Mouse (Mus musculus) CH12.LX (cell line): ENCODE measurements around the gene Nrp2. TPM values are rescaled to one million over a fixed set of nuclear protein-coding genes. Genes with fewer than 3 reads are reported as not detected.

ENCODE experiments used
- DNase-seq: peaks from one replicate; pipeline ENCODE4 v3.0.0-alpha.2; 2013; ENCODE audit errors: extremely low read depth
- H3K27ac ChIP-seq: 2 replicates; pipeline ENCODE4 v1.5.1; 2012; ENCODE audit warnings: low read depth, mild to moderate bottlenecking, control low read depth, moderate library complexity; ENCODE audit not compliant: insufficient read depth
- H3K27me3 ChIP-seq: replicated peaks from 2 replicates; pipeline ENCODE3; 2012; ENCODE audit warnings: inconsistent platforms
- H3K36me3 ChIP-seq, 2 experiments: replicated peaks in 1 of 2; 2 replicates each; pipeline versions ENCODE3 to v1.6.1; 2012; ENCODE audit warnings: inconsistent platforms in 1 of 2, low read length in 1 of 2, mild to moderate bottlenecking in 1 of 2, mixed read lengths in 1 of 2, moderate library complexity in 1 of 2; ENCODE audit not compliant: control insufficient read depth in 1 of 2, insufficient read depth in 1 of 2
- H3K4me1 ChIP-seq, 2 experiments: 2 replicates each; pipeline ENCODE4 v1.6.1; 2012; ENCODE audit warnings: inconsistent platforms in 1 of 2, moderate library complexity in 1 of 2; ENCODE audit not compliant: insufficient read depth in 2 of 2, control insufficient read depth in 1 of 2
- H3K4me2 ChIP-seq: 2 replicates; pipeline ENCODE4 v1.6.1; 2012; ENCODE audit warnings: low read depth, mild to moderate bottlenecking, control low read depth; ENCODE audit not compliant: poor library complexity, insufficient read depth, severe bottlenecking
- H3K4me3 ChIP-seq, 3 experiments: fragments of 150-350 bp in 1 of 3; sonication (generic) in 1 of 3; replicated peaks in 1 of 3; 2 replicates each; pipeline versions ENCODE3 to v1.5.1; 2011 to 2012; ENCODE audit warnings: low read depth in 2 of 3, low read length in 2 of 3, mild to moderate bottlenecking in 2 of 3, moderate library complexity in 2 of 3, control low read depth in 1 of 3, improper control_type of control experiment in 1 of 3, inconsistent platforms in 1 of 3, mixed read lengths in 1 of 3; ENCODE audit not compliant: poor library complexity in 1 of 3
- H3K79me2 ChIP-seq: replicated peaks from 2 replicates; pipeline ENCODE4 v1.6.1; 2012; ENCODE audit warnings: mild to moderate bottlenecking, moderate library complexity; ENCODE audit not compliant: control insufficient read depth, poor library complexity, insufficient read depth, severe bottlenecking; ENCODE audit errors: extremely low read depth
- H3K9ac ChIP-seq: 2 replicates; pipeline ENCODE4 v1.6.1; 2012; ENCODE audit warnings: low read depth, mild to moderate bottlenecking, control low read depth, moderate library complexity; ENCODE audit not compliant: insufficient read depth
- H3K9me3 ChIP-seq: replicated peaks from 2 replicates; pipeline ENCODE3; 2012; ENCODE audit warnings: low read length, inconsistent platforms, mixed read lengths
- CHD1 ChIP-seq: IDR thresholded peaks from 2 replicates; pipeline ENCODE4 v1.6.1; 2012; ENCODE audit warnings: low read depth, low read length, improper control_type of control experiment, inconsistent platforms
- GABPA ChIP-seq: IDR thresholded peaks from 2 replicates; pipeline ENCODE4 v1.6.1; 2012; ENCODE audit warnings: low read depth, low read length, improper control_type of control experiment, inconsistent platforms; ENCODE audit not compliant: insufficient replicate concordance
- IRF4 ChIP-seq: IDR thresholded peaks from 2 replicates; pipeline ENCODE4 v1.6.1; 2014; ENCODE audit warnings: low read depth, mild to moderate bottlenecking, inconsistent platforms, low read length, improper control_type of control experiment
- JUN ChIP-seq: IDR thresholded peaks from 2 replicates; pipeline ENCODE4 v1.6.1; 2011; ENCODE audit warnings: low read depth, mild to moderate bottlenecking, low read length, improper control_type of control experiment, moderate library complexity; ENCODE audit not compliant: insufficient read depth
- KAT2A ChIP-seq: IDR thresholded peaks from 2 replicates; pipeline ENCODE4 v1.6.1; 2012; ENCODE audit warnings: low read length, improper control_type of control experiment, inconsistent platforms; ENCODE audit not compliant: insufficient replicate concordance
- MEF2A ChIP-seq: IDR thresholded peaks from 2 replicates; pipeline ENCODE4 v1.6.1; 2014; ENCODE audit warnings: low read depth, mild to moderate bottlenecking, inconsistent platforms, low read length, improper control_type of control experiment, borderline replicate concordance
- NELFE ChIP-seq: IDR thresholded peaks from 2 replicates; pipeline ENCODE4 v1.6.1; 2011; ENCODE audit warnings: low read depth, low read length, improper control_type of control experiment
- NRF1 ChIP-seq: IDR thresholded peaks from 2 replicates; pipeline ENCODE4 v1.6.1; 2014; ENCODE audit warnings: low read depth, mild to moderate bottlenecking, inconsistent platforms, low read length, improper control_type of control experiment, moderate library complexity
- PAX5 ChIP-seq: IDR thresholded peaks from 2 replicates; pipeline ENCODE4 v1.6.1; 2012; ENCODE audit warnings: low read length, inconsistent platforms, mixed read lengths
- POLR2A ChIP-seq: IDR thresholded peaks from 2 replicates; pipeline ENCODE4 v1.6.1; 2011; ENCODE audit warnings: low read depth, mild to moderate bottlenecking, improper control_type of control experiment, low read length
- RAD21 ChIP-seq: IDR thresholded peaks from 2 replicates; pipeline ENCODE4 v1.6.1; 2011; ENCODE audit warnings: low read depth, mild to moderate bottlenecking, low read length, improper control_type of control experiment, moderate library complexity
- RCOR1 ChIP-seq: conservative IDR thresholded peaks from 2 replicates; pipeline ENCODE4 v1.6.1; 2012; ENCODE audit warnings: low read depth, mild to moderate bottlenecking, inconsistent platforms, low read length, improper control_type of control experiment
- SIN3A ChIP-seq: IDR thresholded peaks from 2 replicates; pipeline ENCODE4 v1.6.1; 2012; ENCODE audit warnings: low read length, improper control_type of control experiment, inconsistent platforms
- TBP ChIP-seq: conservative IDR thresholded peaks from 2 replicates; pipeline ENCODE4 v1.6.1; 2011; ENCODE audit warnings: low read depth, low read length, improper control_type of control experiment
- UBTF ChIP-seq: IDR thresholded peaks from 2 replicates; pipeline ENCODE4 v1.6.1; 2012; ENCODE audit warnings: low read depth, mild to moderate bottlenecking, inconsistent platforms, low read length, improper control_type of control experiment, moderate library complexity
- USF1 ChIP-seq: IDR thresholded peaks from 2 replicates; pipeline ENCODE4 v1.6.1; 2014; ENCODE audit warnings: low read depth, mild to moderate bottlenecking, inconsistent platforms, low read length, improper control_type of control experiment
- ZKSCAN1 ChIP-seq: IDR thresholded peaks from 2 replicates; pipeline ENCODE4 v1.6.1; 2012; ENCODE audit warnings: low read depth, inconsistent platforms, low read length, improper control_type of control experiment, borderline replicate concordance
- dilution Hi-C: fragments of 300-500 bp; cut with MboI; formaldehyde crosslinking; loops from 2 replicates; pipeline ENCODE4 v1.14.3; 2020; ENCODE audit warnings: low sequenced_read_pairs; ENCODE audit not compliant: extremely low pct_unique_long_range_greater_than_20kb, extremely low pct_ligation_motif_present
- in situ Hi-C: fragments of 300-500 bp; cut with MboI; formaldehyde crosslinking; loops from 3 replicates; pipeline ENCODE4 v1.14.3; 2019; ENCODE audit warnings: low sequenced_read_pairs, low pct_ligation_motif_present, low pct_unique_long_range_greater_than_20kb, mixed read lengths
- polyA plus RNA-seq: library from polyadenylated mRNA; unstranded; fragments of >175 nt; gene quantifications from 2 replicates; pipeline ENCODE4 v1.2.1, GENCODE M21; 2012; ENCODE audit warnings: low read depth; ENCODE audit not compliant: insufficient read length
- total RNA-seq, 2 experiments: library from RNA; depleted of rRNA; stranded (reverse); fragments of 300-350 nt in 1 of 2; fragments of >200 nt in 1 of 2; gene quantifications; 2 replicates each; pipeline ENCODE4 v1.2.3; 2012 to 2014

Gene Nrp2
- total and polyA plus RNA-seq, 3 experiments = 16.4 to 24.4 (median 17.3) TPM

GRCm38 (mm10) chr1:62853996-62854395 lies 150.9 kb downstream of the Nrp2 start:
- Histone ChIP-seq H3K9me3 (no peaks in the 10 kb centered on the region), H3K27me3 (no peaks in the 10 kb centered on the region), H3K4me1 (peaks cover 0 to 9% of the 10 kb centered on the region in 2 experiments; a peak in 1 of 4 replicates), H3K36me3 (no peaks in the 10 kb centered on the region), H3K79me2 (no peaks in the 10 kb centered on the region), H3K9ac (no peak overlapping the region), H3K4me3 (no peak overlapping the region), H3K27ac (no peak overlapping the region)
- no peak for DNase-seq
- in situ Hi-C loops = no loop called here
- dilution Hi-C loops = no loop called here
- TF ChIP-seq ZKSCAN1 (no peak), GABPA (no peak), NELFE (no peak), PAX5 (no peak), USF1 (no peak), RCOR1 (no peak), UBTF (no peak), MEF2A (no peak), RAD21 (no peak), NRF1 (no peak)
- TF ChIP-seq, all 38 proteins: peak for 0
- no peak overlapping the region for H3K4me2 ChIP-seq

- Histone ChIP-seq H3K9ac (no peak overlapping the region), H3K36me3 (no peaks in the 10 kb centered on the region), H3K9me3 (no peaks in the 10 kb centered on the region), H3K79me2 (no peaks in the 10 kb centered on the region), H3K4me1 (peaks cover 0 to 6% of the 10 kb centered on the region in 2 experiments; a peak in 1 of 4 replicates), H3K4me3 (no peak overlapping the region), H3K27me3 (no peaks in the 10 kb centered on the region), H3K4me2 (no peak overlapping the region), H3K27ac (no peak overlapping the region)
- dilution Hi-C loops (no loop called here), in situ Hi-C loops (no loop called here)
- DNase-seq = no peak
- no peak for TF ChIP-seq JUN
- TF ChIP-seq KAT2A = no peak
- TF ChIP-seq POLR2A = no peak
- no peak for TF ChIP-seq NRF1
- no peak for TF ChIP-seq CHD1
- no peak for TF ChIP-seq SIN3A
- no peak for TF ChIP-seq NELFE
- no peak for TF ChIP-seq TBP
- no peak for TF ChIP-seq IRF4
- TF ChIP-seq ZKSCAN1 = no peak
- no peak for TF ChIP-seq RCOR1
- no peak for TF ChIP-seq USF1
Observed at GRCm38 (mm10) chr1:62859098-62859497, 156.0 kb downstream of the Nrp2 start.
